Mouse (Mus musculus) central nervous system, embryonic 11.5 days (tissue): ENCODE measurements around the gene Sh3gl1. TPM values are rescaled to one million over a fixed set of nuclear protein-coding genes. Genes with fewer than 3 reads are reported as not detected.

Source experiments
- polyA plus RNA-seq: library from polyadenylated mRNA; depleted of rRNA; stranded (reverse); fragments of >200 nt; gene quantifications from 2 replicates; pipeline ENCODE4 v1.2.3, GENCODE M21; 2012; rRNA removed

Gene Sh3gl1
- 77.7 and 92.3 TPM in 2 replicates for polyA plus RNA-seq

DNA sequence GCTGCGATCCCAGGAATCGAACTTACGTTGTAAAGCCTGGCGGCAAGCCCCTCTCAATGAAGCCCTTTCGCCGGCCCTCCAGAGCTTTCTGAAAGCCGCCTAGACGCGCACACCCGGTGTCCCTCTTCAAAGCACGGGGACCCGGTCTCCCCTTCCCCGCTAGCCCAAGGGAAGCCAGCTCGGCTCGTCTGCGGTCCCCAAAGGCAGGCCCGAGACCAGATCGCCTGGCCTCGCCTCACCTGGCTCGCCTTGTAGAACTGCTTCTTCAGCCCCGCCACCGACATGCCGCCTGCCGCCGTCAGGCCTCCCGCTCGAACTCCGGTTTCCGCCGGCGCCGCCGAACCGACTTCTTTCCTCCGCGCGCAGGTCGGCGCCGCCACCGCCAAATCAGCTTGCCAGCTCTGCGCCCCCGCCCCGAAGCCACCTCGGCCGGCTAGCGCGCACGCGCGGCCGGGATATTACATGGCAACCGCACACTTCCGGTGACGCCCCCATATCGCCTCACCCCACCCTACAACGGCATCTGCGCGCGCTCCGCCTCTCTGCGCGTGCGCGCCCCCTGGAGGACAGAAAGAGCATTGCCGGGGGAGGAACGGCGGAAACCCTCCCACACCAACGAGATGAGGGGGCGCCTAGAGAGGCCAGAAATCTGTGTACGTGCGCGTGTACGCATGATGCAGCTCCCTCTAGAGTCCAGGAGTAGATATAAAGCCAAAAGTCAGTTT is at the start of gene Sh3gl1:
Gene Sh3gl1, minus strand, starts transcription at position 460 of the 725 bp plus-strand sequence.

DNA sequence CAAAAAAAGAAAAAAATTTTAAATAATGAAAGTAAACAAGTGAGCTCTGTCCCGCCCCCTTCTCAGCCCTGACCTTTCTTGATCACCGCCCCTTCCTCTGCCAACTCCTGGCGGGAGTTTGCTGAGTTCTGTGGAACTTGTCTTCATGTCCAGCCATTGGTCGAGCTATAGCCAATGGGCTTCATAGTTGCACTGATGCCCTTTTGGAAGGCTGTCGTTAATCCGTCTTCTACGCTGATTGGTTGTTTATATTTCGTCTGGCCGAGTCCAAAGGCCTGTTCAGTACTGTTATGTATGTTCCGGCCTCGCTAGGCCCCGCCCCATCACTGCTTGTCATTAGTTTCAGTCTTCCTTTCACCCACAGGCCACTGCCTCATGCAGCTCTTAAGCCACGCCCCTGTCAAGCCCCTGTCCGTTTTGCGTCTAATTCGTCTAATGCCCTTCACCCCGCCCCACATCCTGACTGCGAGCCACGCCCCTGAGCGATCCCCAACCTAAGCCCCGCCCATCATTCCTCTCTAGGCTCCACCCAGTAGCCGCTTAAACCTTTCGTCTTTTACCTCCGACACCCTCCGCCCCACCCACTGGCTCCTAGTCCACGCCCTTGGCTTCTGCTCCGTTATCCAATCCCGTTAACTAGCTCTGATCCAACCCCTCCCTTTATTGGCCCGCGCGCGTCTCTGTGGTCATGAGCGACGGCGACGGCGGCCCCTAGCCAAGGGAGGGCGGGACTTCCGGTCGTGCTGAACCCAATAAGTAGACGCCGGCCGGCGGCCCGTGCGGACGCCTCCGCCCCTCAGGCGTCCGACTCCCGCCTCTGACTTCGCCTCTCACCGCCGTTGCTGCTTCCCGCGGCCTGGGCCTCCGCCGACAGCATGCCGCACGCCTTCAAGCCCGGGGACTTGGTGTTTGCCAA is 42.7 kb upstream of the Sh3gl1 start, which contains the start of gene Hdgfl2:
Gene Hdgfl2, plus strand, starts transcription at position 755 of the 916 bp plus-strand sequence.

DNA sequence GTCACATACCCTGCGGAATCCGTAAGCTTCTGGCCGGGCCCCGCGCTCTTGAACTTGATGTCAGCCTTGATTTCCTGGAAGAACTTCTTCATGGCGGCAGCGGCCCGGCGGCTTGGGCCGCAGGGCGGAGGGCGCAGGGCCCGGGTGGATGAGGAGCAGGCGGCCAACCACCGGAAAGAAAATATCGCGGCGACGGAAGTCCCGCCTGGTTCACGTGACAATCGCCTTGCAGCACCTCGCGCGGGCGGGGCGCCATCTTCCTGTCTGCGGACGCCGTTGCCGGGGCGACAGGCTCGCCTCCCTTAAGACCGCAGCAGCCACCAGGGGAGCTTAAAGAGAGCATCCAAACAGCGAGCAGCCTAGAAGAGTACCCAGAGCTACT is 38.4 kb upstream of the Sh3gl1 start, which contains the start of gene Ubxn6:
Gene Ubxn6, minus strand, starts transcription at position 202 of the 382 bp plus-strand sequence.

DNA sequence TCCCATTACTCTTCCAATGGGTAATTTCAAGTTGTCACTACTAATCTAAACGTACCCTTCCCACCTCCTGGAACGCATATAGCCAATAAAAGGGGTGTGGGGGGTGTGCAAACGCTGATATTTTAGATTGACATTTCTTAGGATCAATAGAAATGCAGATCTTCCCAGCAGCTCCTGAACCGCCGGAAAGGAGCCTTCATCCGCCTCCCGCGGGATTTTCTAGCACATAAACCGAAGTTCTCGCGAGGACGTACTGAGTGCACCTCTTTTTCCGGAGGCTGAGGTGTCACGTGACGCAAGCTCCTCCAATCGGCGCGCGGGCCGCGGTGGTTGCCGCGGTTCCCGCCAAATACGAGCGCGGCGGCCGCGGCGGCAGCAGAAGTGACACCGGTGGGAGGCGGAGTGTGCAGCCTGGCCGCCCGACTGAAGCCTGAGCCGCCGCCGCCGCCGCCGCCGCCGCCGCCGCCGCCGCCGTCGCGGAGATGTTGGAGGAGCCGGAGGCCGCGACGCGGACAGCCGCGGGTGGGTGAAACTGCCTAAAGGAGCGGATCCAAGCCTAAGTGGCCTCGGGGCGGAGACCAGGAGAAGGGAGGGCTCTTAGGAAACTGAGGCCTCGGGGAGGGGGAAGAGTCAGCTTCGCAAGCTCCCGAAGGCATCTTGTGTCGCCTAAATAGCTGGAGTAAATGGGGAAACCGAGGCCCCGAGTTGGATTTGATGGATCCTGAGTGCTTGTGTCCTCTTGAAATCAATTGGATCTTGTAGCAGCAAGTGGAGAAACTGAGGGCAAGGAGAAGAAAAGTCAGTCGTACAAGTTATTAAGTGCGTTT is 3.8 kb upstream of the Sh3gl1 start, which contains the start of gene Chaf1a:
Gene Chaf1a, plus strand, starts transcription at position 410 of the 827 bp plus-strand sequence.

DNA sequence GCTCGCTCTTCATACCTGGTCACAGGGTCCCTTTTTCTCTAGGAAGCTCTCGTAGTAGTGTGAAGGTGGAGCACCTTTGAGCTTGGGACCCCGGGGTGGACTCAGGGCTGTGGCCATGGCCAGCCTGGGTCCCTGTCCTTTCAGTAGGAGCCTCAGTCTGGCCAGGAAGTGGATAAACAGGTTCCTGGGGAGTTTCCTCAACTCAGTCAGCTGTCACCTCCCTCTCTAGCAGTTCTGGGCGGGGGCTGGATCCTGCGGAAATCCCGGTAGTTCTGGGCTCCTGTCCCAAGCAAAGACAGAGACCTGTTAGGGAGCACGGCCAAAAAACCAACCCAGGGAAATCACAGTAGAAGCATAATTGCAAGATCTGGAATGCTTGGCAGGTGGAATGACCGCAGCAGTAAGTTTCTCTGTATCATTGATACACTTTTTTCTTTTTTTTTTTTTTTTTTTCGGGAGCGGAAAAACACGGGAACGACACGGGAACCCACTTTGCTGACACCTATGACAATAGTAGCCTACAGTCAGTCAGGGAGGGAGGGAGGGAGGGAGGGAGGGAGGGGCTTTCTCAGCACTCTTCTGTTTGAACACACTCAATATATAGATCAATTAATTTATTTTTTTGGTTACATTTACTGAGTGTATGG is 30.9 kb downstream of the Sh3gl1 start, which contains the start of the genes Stap2 and Mpnd:
Gene Stap2, minus strand, starts transcription at position 170 of the 647 bp plus-strand sequence.
Gene Mpnd, plus strand, starts transcription at position 297 of the 647 bp plus-strand sequence.

DNA sequence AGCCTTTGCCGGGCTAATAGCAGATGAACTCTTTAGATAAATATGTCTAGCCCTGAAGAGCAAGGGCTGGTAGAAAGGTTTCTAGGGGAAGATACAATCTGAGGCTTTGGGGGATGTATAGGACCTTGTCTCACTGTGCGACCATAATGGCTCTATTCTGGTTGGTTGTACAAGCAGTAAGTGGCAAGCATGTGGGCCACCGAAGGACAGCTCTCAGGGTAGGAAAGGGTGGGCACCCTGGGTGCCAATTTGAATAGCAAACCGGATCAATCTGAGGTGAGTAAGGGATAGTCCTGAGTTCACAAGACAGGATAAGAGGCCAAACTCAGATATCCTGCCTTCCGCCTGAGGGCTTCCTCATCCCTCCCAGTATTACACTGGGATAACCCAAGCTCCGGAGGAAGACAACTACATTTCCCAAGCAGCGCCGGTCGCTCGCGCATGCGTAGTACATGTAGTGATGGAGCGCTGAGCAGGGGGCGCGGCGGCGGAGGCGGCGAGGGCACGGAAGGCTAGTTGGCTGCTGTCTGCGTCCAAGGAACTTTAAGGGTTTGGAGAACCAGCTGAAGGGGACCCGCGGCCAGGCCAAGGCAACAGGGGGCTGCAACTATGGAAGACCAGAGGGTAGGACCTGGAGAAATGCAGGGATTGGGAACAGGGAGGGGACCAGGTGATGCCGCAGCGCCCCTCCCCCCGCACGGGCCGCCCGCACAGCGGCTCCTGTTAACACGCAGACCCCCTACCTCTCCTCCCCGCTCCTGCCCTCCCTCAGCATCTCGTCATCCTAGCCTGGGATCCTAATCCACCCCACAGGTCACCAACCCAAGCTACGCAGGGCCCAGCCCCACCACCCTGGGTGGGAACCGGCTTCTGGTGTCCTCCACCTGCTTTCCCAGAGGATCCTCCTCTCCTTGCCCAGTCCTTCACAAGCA is 50.1 kb downstream of the Sh3gl1 start, which contains the start of gene Fsd1:
Gene Fsd1, plus strand, starts transcription at position 480 of the 932 bp plus-strand sequence.

DNA sequence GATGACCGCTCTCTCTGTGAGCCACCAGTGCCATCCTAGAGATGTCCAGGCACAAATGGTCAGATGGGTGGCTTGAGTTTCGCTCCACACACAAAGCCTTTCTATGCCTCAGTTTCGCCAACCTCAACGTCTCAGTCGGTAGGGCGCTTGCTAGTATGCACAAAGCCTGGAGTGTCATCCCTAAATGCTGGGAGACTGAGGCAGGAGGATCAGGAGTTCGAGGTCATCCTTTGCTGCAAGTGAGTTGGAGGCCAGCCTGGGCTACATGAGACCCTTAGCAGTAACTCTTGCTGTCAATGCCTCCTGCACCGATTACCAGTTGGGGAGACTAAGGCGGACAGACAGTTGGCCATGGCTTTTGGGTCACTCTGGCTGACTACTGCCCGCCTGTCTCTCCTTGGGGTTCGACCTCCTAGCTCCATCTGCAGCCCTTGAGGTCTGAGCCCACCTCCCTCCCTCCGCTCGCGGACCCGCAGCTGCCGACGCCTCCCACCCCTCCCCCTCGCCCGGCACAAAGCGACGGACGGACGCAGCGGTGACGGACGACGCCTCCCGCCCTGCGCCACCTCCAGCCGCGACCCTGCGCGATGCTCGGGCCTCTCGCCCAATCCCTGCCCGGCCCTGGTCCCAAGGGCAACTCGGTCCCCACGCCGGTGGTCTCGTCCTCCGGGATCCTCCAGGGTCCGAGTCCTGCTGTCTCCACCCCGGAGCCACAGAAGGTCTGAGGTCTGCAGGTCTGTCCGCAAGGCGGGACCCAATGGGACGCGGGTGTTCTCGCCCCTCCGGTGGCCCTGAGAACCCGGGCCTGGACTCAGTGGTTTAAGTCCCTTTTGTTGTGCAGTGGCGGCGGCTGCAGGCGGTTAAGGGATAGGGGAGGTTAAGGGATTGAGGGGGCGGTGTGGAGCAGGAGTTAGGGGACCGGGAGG is 66.2 kb downstream of the Sh3gl1 start, which contains the start of gene Shd:
Gene Shd, plus strand, starts transcription at position 502 of the 926 bp plus-strand sequence.

Other genes with a start within 250 kb of the Sh3gl1 start
- gene Zfp119a, start 157.7 kb downstream of the Sh3gl1 start, polyA plus RNA-seq, result 2.8 and 4.9 TPM in 2 replicates
- 6.1 and 10.3 TPM in 2 replicates for gene Zfp959, start 144.5 kb downstream of the Sh3gl1 start, polyA plus RNA-seq
- gene Zfp119b, start 87.1 kb downstream of the Sh3gl1 start, polyA plus RNA-seq, result 2.0 and 3.3 TPM in 2 replicates
- 1.7 and 2.3 TPM in 2 replicates for gene Ebi3, start 84.0 kb downstream of the Sh3gl1 start, polyA plus RNA-seq
- 18.2 and 21.1 TPM in 2 replicates for gene Yju2, start 77.5 kb downstream of the Sh3gl1 start, polyA plus RNA-seq
- 104 and 121 TPM in 2 replicates for gene Shd, start 66.2 kb downstream of the Sh3gl1 start, polyA plus RNA-seq
- gene Fsd1, start 50.1 kb downstream of the Sh3gl1 start, polyA plus RNA-seq, result 49.5 and 55.5 TPM in 2 replicates
- gene Stap2, start 31.1 kb downstream of the Sh3gl1 start, polyA plus RNA-seq, result 4.7 and 5.8 TPM in 2 replicates
- 164 and 185 TPM in 2 replicates for gene Mpnd, start 30.9 kb downstream of the Sh3gl1 start, polyA plus RNA-seq
- 35.8 and 121 TPM in 2 replicates for gene Chaf1a, start 3.8 kb upstream of the Sh3gl1 start, polyA plus RNA-seq
- 47.3 and 53.2 TPM in 2 replicates for gene Ubxn6, start 38.4 kb upstream of the Sh3gl1 start, polyA plus RNA-seq
- 143 and 299 TPM in 2 replicates for gene Hdgfl2, start 43.0 kb upstream of the Sh3gl1 start, polyA plus RNA-seq
- 0.04 and 0.06 TPM in 2 replicates for gene Plin4, start 73.2 kb upstream of the Sh3gl1 start, polyA plus RNA-seq
- 0.11 and 0.13 TPM in 2 replicates for gene Plin5, start 81.0 kb upstream of the Sh3gl1 start, polyA plus RNA-seq
- 0.06 and 0.07 TPM in 2 replicates for gene Lrg1, start 85.4 kb upstream of the Sh3gl1 start, polyA plus RNA-seq
- 7.0 and 7.3 TPM in 2 replicates for gene Sema6b, start 103.7 kb upstream of the Sh3gl1 start, polyA plus RNA-seq
- 4.8 and 6.9 TPM in 2 replicates for gene Tnfaip8l1, start 125.8 kb upstream of the Sh3gl1 start, polyA plus RNA-seq
- gene Mydgf, start 147.3 kb upstream of the Sh3gl1 start, polyA plus RNA-seq, result 50.1 and 59.6 TPM in 2 replicates
- gene Dpp9, start 182.3 kb upstream of the Sh3gl1 start, polyA plus RNA-seq, result 40.9 and 49.3 TPM in 2 replicates
- 13.1 and 15.6 TPM in 2 replicates for gene Fem1a, start 220.2 kb upstream of the Sh3gl1 start, polyA plus RNA-seq
- gene Ticam1, start 240.2 kb upstream of the Sh3gl1 start, polyA plus RNA-seq, result 2.1 and 4.8 TPM in 2 replicates